Mouse (Mus musculus): ENCODE measurements around the gene Stom. TPM values are rescaled to one million over a fixed set of nuclear protein-coding genes. Genes with fewer than 3 reads are reported as not detected.

Stom gene
- polyA plus RNA-seq, 1 experiment: 23.0 TPM

DNA sequence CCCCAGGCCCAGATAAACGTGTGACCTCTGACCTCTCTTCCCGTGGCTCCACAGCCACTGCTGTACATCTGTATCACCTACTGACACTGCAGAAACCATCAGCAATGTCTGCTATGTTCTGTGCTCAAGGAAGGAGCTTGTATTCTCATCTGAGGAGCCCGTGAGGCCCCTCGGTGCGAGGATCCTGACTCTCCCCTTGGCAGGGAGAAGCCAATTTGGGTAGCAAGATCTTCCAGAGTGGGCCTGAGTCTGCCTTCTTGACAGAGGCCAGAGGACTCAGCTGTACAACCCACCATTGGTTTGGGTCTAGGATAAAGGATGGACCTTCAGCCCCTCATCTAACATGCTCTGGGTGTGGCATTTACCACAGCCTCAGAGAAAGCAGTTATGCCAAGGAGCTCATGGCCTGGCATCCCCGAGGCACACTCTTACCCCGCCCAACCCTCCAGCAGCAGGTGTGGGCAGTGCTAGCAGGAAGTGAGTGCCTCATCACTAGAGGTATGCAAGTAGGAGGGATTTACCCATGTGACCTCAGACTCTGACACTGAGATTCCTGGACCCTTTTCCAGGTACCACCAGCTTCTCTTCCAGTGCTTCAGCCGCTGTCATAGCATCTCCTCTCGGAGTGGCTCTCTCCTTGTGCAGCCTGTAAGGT lies 70.4 kb downstream of the Stom start:
- H3K4me1 ChIP-seq (ENCODE audit: control insufficient read depth, insufficient read depth, low read length): peaks cover 11% of the 10 kb centered on the region
- H3K36me3 ChIP-seq (ENCODE audit: control insufficient read depth, insufficient read depth, low read length): no peaks in the 10 kb centered on the region
- H3K27ac ChIP-seq (ENCODE audit: control insufficient read depth, insufficient read depth, low read depth, low read length): no peak overlapping the region
- TF ChIP-seq CTCF (IDR thresholded peaks at IDR 0.05; ENCODE audit: control insufficient read depth, insufficient read depth, insufficient replicate concordance, low read depth, low read length) (no peak), POLR2A (IDR thresholded peaks at IDR 0.05; ENCODE audit: control insufficient read depth, low read depth, low read length) (no peak)
- H3K4me3 ChIP-seq (ENCODE audit: control insufficient read depth, low read depth, low read length): no peak overlapping the region
- H3K27me3 ChIP-seq (ENCODE audit: control insufficient read depth, insufficient read depth, low read length): no peaks in the 10 kb centered on the region

- Histone ChIP-seq H3K36me3 (ENCODE audit: control insufficient read depth, insufficient read depth, low read length) (no peaks in the 10 kb centered on the region), H3K27me3 (ENCODE audit: control insufficient read depth, insufficient read depth, low read length) (no peaks in the 10 kb centered on the region), H3K4me3 (ENCODE audit: control insufficient read depth, low read depth, low read length) (no peak overlapping the region), H3K27ac (ENCODE audit: control insufficient read depth, insufficient read depth, low read depth, low read length) (no peak overlapping the region), H3K4me1 (ENCODE audit: control insufficient read depth, insufficient read depth, low read length) (peaks cover 11% of the 10 kb centered on the region)
- no peak for TF ChIP-seq POLR2A (IDR thresholded peaks at IDR 0.05; ENCODE audit: control insufficient read depth, low read depth, low read length)
- no peak for TF ChIP-seq CTCF (IDR thresholded peaks at IDR 0.05; ENCODE audit: control insufficient read depth, insufficient read depth, insufficient replicate concordance, low read depth, low read length)
Measured at GRCm38 (mm10) chr2:35265775-35266174, 71.0 kb downstream of the Stom start.

GRCm38 (mm10) chr2:35265296-35265695 lies 71.5 kb downstream of the Stom start:
- H3K4me1 ChIP-seq (ENCODE audit: control insufficient read depth, insufficient read depth, low read length): peaks cover 9% of the 10 kb centered on the region
- no peak overlapping the region for H3K4me3 ChIP-seq (ENCODE audit: control insufficient read depth, low read depth, low read length)

DNA sequence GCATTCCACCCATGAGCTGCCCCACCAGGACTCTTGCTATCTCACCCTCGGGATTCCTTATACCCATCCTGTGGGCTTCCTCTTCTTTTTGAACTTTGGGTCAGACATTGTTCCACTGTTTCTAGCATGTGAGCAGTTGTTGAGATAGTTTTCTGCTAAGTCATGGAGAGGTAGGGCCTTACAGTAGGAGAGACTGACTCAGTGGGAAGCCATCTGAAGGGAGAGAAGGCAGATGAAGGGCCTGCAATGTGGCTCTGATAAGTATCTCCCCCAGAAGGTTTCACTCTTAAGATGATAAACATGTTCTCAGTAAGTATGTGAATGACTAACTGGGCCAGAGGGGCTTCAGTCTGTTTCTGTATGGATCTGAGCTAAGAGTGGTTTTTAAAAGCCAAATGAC lies 72.7 kb downstream of the Stom start:
- H3K27ac ChIP-seq (ENCODE audit: control insufficient read depth, insufficient read depth, low read depth, low read length): no peak overlapping the region
- peaks cover 2% of the 10 kb centered on the region; the same call in 1 of the 2 replicates for H3K4me1 ChIP-seq (ENCODE audit: control insufficient read depth, insufficient read depth, low read length)
- no peak for TF ChIP-seq CTCF (IDR thresholded peaks at IDR 0.05; ENCODE audit: control insufficient read depth, insufficient read depth, insufficient replicate concordance, low read depth, low read length)
- no peak for TF ChIP-seq POLR2A (IDR thresholded peaks at IDR 0.05; ENCODE audit: control insufficient read depth, low read depth, low read length)
- H3K4me3 ChIP-seq (ENCODE audit: control insufficient read depth, low read depth, low read length): no peak overlapping the region
- H3K27me3 ChIP-seq (ENCODE audit: control insufficient read depth, insufficient read depth, low read length): no peaks in the 10 kb centered on the region
- H3K36me3 ChIP-seq (ENCODE audit: control insufficient read depth, insufficient read depth, low read length): no peaks in the 10 kb centered on the region

More at GRCm38 (mm10) chr2:35265296-35265695, 71.5 kb downstream of the Stom start:
- no peaks in the 10 kb centered on the region for H3K27me3 ChIP-seq (ENCODE audit: control insufficient read depth, insufficient read depth, low read length)
- no peak overlapping the region for H3K27ac ChIP-seq (ENCODE audit: control insufficient read depth, insufficient read depth, low read depth, low read length)
- no peaks in the 10 kb centered on the region for H3K36me3 ChIP-seq (ENCODE audit: control insufficient read depth, insufficient read depth, low read length)
- no peak for TF ChIP-seq POLR2A (IDR thresholded peaks at IDR 0.05; ENCODE audit: control insufficient read depth, low read depth, low read length)
- TF ChIP-seq CTCF (IDR thresholded peaks at IDR 0.05; ENCODE audit: control insufficient read depth, insufficient read depth, insufficient replicate concordance, low read depth, low read length): peak; percentile 25; the same call in 1 of the 2 replicates

Other genes starting within 250 kb of the Stom start
- gene AI182371, start 235.4 kb downstream of the Stom start, polyA plus RNA-seq (2012; rRNA removed): 0.57 and 1.0 TPM in 2 replicates
- gene Cntrl, start 227.5 kb downstream of the Stom start, polyA plus RNA-seq (2012; rRNA removed): 18.8 and 20.4 TPM in 2 replicates
- 20.1 and 28.9 TPM in 2 replicates for gene Rab14, start 135.9 kb downstream of the Stom start, polyA plus RNA-seq (2012; rRNA removed)
- 49.9 and 88.6 TPM in 2 replicates for gene Gsn, start 80.6 kb downstream of the Stom start, polyA plus RNA-seq (2012; rRNA removed)
- gene 4930568D16Rik, start 30.8 kb upstream of the Stom start, polyA plus RNA-seq (2012; rRNA removed): 4.1 and 7.1 TPM in 2 replicates
- 3.3 and 4.5 TPM in 2 replicates for gene 4930402F06Rik, start 60.2 kb upstream of the Stom start, polyA plus RNA-seq (2012; rRNA removed)
- gene Ggta1, start 126.3 kb upstream of the Stom start, polyA plus RNA-seq (2012; rRNA removed): 0.68 and 1.4 TPM in 2 replicates
- gene Dab2ip, start 221.3 kb upstream of the Stom start, polyA plus RNA-seq (2012; rRNA removed): 28.5 and 30.9 TPM in 2 replicates

Data from testis, adult 2 months (tissue).